Mouse (Mus musculus): ENCODE results near the gene Nup205. TPM values are rescaled to one million over a fixed set of nuclear protein-coding genes. Genes with fewer than 3 reads are reported as not detected.
A peak's percentile ranks its signal among the peaks of the same experiment; 100 is the strongest.

The Nup205 gene
- polyA plus RNA-seq, 1 experiment from 2014 or later, result 17.8 TPM

DNA sequence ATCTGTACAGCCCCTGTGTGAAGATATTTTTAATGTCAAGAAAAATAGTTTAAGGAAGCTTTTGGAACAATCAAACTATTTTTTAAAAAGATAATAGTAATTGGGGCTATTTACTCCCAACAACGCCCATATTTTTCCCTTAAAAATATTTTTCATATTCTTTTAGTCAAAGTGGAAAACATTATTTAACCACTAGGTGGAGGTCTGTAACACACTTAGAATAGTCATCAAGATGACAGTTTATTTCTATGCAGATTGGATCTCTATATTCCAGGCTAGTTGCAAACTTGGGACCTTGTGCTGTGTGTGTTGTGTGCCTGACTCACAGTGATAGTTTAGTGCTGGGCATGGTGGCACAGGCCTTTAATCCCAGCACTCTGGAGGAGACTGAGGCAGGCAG lies 52.2 kb downstream of the Nup205 start:
- H3K36me3 ChIP-seq (ENCODE audit: control insufficient read depth, insufficient read depth), result peaks cover 15% of the 10 kb centered on the region
- no peaks in the 10 kb centered on the region for H3K4me1 ChIP-seq (ENCODE audit: control insufficient read depth, low read depth, low read length)
- H3K27me3 ChIP-seq (ENCODE audit: control insufficient read depth, insufficient read depth, low read depth, low read length), result no peaks in the 10 kb centered on the region
- H3K4me2 ChIP-seq (ENCODE audit: low read depth, low read length), result no peak overlapping the region
- no peak for ATAC-seq (ENCODE audit: low read depth)
- H3K9ac ChIP-seq (ENCODE audit: low read depth, low read length), result no peak overlapping the region
- 74% methylated on average over 1 of the region's 1 CpGs for WGBS (ENCODE audit: insufficient replicate concordance)
- no peak overlapping the region for H3K27ac ChIP-seq (ENCODE audit: low read length)
- no peaks in the 10 kb centered on the region for H3K9me3 ChIP-seq (replicated peaks; ENCODE audit: control insufficient read depth, low read length)
- no peak overlapping the region for H3K4me3 ChIP-seq (ENCODE audit: low read depth, low read length)

DNA sequence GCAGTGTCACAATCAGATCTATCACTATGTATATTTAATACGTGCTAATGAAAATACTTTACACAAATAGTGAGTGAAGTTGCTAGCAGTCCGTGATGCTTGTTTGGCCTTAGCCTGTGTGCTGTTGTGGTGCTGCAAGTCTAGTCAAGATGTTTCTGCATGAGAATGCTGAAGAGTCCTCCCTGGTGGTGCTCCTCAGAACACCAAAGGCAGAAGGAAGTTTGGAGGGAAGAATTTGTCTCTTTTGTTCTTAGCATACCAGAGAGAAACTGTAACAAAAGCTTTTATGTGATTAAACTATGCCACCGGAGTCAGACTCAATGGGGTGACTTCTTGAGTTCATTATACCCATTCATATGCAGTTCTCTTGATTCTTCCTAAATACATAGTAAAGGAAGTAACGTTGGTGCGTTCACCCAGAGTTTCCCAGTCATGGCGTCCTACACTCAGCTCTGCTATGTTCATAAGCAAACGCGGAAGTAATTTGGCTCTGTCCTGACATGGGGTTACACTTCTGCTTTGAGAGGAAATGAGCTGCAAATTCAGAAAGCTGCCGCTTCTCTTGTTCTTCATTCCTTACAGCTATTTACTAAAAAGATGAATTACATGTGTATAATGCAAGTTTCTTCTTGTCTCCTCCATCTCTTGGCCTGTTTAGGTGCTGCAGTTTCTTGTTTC lies 59.0 kb downstream of the Nup205 start:
- H3K27ac ChIP-seq (ENCODE audit: low read length), result no peak overlapping the region
- no peak for ATAC-seq (ENCODE audit: low read depth)
- no peaks in the 10 kb centered on the region for H3K4me1 ChIP-seq (ENCODE audit: control insufficient read depth, low read depth, low read length)
- WGBS (ENCODE audit: insufficient replicate concordance), result 71% methylated on average over 9 of the region's 9 CpGs
- no peak overlapping the region for H3K4me2 ChIP-seq (ENCODE audit: low read depth, low read length)
- H3K9ac ChIP-seq (ENCODE audit: low read depth, low read length), result no peak overlapping the region
- no peaks in the 10 kb centered on the region for H3K9me3 ChIP-seq (replicated peaks; ENCODE audit: control insufficient read depth, low read length)
- peaks cover 38% of the 10 kb centered on the region for H3K36me3 ChIP-seq (ENCODE audit: control insufficient read depth, insufficient read depth)
- H3K4me3 ChIP-seq (ENCODE audit: low read depth, low read length), result no peak overlapping the region
- no peaks in the 10 kb centered on the region for H3K27me3 ChIP-seq (ENCODE audit: control insufficient read depth, insufficient read depth, low read depth, low read length)

DNA sequence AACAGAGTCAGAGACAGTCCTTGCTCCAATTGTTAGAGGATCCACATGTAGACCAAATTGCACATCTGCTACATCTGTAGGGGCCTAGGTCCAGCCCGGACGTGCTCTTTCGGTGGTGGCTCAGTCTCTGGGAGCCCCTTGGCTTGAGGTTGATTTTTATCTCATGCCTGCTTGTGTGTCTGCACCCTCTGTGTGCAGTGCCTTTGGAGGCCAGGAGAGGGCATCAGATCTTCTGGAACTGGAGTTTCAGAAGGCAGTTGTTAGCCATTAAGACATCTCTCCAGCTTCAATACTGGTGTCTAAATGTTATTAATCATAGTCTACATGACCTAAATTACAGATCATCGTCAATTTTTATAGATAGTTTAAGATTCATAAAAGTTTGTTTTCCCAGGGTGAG lies 66.0 kb downstream of the Nup205 start:
- Histone ChIP-seq H3K9ac (ENCODE audit: low read depth, low read length) (no peak overlapping the region), H3K27me3 (ENCODE audit: control insufficient read depth, insufficient read depth, low read depth, low read length) (no peaks in the 10 kb centered on the region), H3K4me1 (ENCODE audit: control insufficient read depth, low read depth, low read length) (no peaks in the 10 kb centered on the region), H3K9me3 (replicated peaks; ENCODE audit: control insufficient read depth, low read length) (no peaks in the 10 kb centered on the region), H3K36me3 (ENCODE audit: control insufficient read depth, insufficient read depth) (peaks cover 57% of the 10 kb centered on the region), H3K27ac (ENCODE audit: low read length) (no peak overlapping the region), H3K4me2 (ENCODE audit: low read depth, low read length) (no peak overlapping the region), H3K4me3 (ENCODE audit: low read depth, low read length) (no peak overlapping the region)
- 95% methylated on average over 4 of the region's 4 CpGs for WGBS (ENCODE audit: insufficient replicate concordance)
- no peak for ATAC-seq (ENCODE audit: low read depth)

DNA sequence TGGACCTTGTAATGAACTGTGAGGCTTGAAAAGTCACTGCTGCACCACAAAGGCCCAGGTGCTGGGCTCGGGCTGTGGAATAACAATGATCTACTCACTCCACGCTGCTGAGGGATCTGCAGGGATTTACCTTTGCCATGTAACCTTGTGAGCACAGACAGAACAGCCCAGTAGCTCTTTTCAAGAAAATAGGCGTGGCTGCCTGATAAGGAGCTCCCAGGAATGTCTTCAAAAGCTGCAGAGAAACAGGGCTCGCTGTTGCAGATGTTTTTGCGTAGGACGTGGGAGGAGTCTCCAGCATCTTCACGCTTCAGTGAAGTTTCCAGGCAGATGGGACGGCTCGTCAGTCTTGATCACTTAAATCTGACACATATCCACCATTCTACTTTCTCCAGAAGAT lies 66.8 kb downstream of the Nup205 start:
- Histone ChIP-seq H3K4me1 (ENCODE audit: control insufficient read depth, low read depth, low read length) (no peaks in the 10 kb centered on the region), H3K9me3 (replicated peaks; ENCODE audit: control insufficient read depth, low read length) (no peaks in the 10 kb centered on the region), H3K4me3 (ENCODE audit: low read depth, low read length) (no peak overlapping the region), H3K4me2 (ENCODE audit: low read depth, low read length) (no peak overlapping the region), H3K27me3 (ENCODE audit: control insufficient read depth, insufficient read depth, low read depth, low read length) (no peaks in the 10 kb centered on the region), H3K36me3 (ENCODE audit: control insufficient read depth, insufficient read depth) (peaks cover 55% of the 10 kb centered on the region), H3K9ac (ENCODE audit: low read depth, low read length) (no peak overlapping the region), H3K27ac (ENCODE audit: low read length) (no peak overlapping the region)
- ATAC-seq (ENCODE audit: low read depth), result no peak
- WGBS (ENCODE audit: insufficient replicate concordance), result 63% methylated on average over 9 of the region's 9 CpGs

DNA sequence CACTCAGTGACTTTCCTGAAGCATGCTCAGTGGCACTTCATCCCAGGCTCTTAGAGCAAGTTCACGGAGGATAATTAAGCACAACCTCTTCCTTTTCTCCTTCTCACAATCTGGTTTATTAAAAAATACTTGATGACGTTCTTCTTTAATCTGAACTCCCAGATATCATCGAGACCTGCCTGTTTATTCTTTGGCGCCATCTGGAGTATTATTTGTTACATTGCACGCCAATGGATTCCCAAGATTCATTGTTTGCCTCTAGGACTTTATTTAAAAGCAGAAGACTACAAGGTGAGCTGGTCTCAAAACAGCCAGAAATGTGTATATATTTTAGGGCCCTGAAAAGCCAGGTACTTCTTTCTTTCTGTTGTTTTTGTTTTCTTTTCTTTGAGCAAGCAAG lies 67.9 kb downstream of the Nup205 start:
- Histone ChIP-seq H3K36me3 (ENCODE audit: control insufficient read depth, insufficient read depth) (peaks cover 52% of the 10 kb centered on the region), H3K4me3 (ENCODE audit: low read depth, low read length) (no peak overlapping the region), H3K27ac (ENCODE audit: low read length) (no peak overlapping the region), H3K9ac (ENCODE audit: low read depth, low read length) (no peak overlapping the region), H3K9me3 (replicated peaks; ENCODE audit: control insufficient read depth, low read length) (no peaks in the 10 kb centered on the region), H3K4me2 (ENCODE audit: low read depth, low read length) (no peak overlapping the region), H3K27me3 (ENCODE audit: control insufficient read depth, insufficient read depth, low read depth, low read length) (no peaks in the 10 kb centered on the region), H3K4me1 (ENCODE audit: control insufficient read depth, low read depth, low read length) (no peaks in the 10 kb centered on the region)
- no peak for ATAC-seq (ENCODE audit: low read depth)
- 46% methylated on average over 5 of the region's 5 CpGs for WGBS (ENCODE audit: insufficient replicate concordance)

DNA sequence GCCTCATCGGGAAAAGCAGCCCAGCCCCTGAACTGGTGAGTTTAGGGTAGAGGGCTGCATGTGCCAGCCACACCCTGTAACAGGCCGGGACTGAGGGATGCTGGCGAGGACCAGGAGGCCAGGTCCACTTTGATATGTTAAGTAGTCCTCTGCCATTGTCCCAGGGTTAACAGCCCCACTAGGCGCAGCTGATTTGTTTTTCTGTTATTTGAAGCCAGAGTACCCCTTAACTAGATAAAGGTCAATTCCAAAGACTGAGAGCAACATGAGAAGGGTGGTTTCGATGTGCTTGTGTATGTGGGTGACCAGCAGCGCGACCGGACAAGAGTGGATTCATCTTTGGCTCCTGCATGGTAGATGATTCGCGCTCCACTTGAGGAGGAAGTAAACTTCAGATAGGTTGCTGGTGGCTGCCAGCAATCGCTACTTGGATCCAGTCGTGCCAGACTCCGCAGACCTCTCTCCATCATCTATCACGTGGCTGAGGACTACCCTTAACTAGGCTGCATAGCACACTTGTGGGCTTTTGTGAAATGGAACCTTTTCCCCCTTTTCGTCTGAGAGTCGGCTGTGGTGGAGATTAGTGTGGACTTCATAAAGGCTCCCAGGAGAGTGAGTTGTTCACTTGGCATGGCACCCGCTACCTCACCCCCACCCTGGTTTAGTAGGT lies 74.7 kb downstream of the Nup205 start:
- Histone ChIP-seq H3K27ac (ENCODE audit: low read length) (no peak overlapping the region), H3K27me3 (ENCODE audit: control insufficient read depth, insufficient read depth, low read depth, low read length) (no peaks in the 10 kb centered on the region), H3K4me1 (ENCODE audit: control insufficient read depth, low read depth, low read length) (peaks cover 31% of the 10 kb centered on the region), H3K9me3 (replicated peaks; ENCODE audit: control insufficient read depth, low read length) (no peaks in the 10 kb centered on the region), H3K9ac (ENCODE audit: low read depth, low read length) (peak overlapping the region; percentile 37; the same call in 1 of the 2 replicates), H3K36me3 (ENCODE audit: control insufficient read depth, insufficient read depth) (no peaks in the 10 kb centered on the region), H3K4me3 (ENCODE audit: low read depth, low read length) (peak overlapping the region; percentile 89), H3K4me2 (ENCODE audit: low read depth, low read length) (peak overlapping the region; percentile 17; the same call in 1 of the 2 replicates)
- WGBS (ENCODE audit: insufficient replicate concordance), result 69% methylated on average over 17 of the region's 17 CpGs
- no peak for ATAC-seq (ENCODE audit: low read depth)

DNA sequence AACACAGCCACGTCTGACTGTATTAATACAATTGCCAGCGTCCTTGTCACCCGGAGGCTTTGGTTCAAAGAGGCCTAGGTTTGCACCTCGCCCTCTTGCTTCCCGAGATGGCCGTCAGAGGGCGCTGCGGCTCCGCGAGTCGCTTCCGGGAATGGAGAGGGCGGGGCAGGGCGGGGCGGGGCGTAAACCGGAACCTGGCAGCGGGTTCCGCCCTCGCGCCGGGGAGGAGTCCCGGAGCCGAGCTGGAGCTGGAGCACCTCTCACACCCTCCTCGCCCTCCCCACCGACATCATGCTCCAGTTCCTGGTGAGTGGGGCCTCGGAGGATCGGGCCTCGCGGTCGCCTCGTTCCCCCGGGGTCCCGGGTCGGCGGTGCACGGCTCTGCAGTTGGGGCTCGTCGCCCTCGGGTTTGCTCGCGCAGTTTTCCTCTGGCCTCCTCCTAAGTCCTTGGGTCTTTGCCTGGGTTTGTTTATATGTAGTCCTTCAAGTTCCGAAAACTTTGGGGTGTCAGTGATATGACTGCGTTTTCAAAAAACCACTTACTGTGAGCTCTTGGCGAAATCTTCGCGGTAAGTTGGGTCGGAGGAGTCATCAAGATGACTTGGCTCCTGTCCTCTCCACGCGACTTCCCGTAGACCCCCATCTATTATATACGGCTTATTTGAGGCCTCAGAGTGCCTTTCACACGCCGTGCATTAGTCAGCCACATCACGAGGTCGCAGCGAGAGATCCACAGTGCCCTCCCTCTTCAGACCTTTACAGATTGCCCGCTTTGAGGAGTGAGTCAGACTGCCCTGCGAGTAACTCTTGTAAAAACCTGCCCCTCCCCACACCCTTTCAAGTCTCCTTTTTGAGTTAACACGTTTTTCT lies 75.5 kb downstream of the Nup205 start:
- ATAC-seq (ENCODE audit: low read depth), result peak; percentile 67
- WGBS (ENCODE audit: insufficient replicate concordance), result under 1% methylated on average over 58 of the region's 60 CpGs
- Histone ChIP-seq H3K27me3 (ENCODE audit: control insufficient read depth, insufficient read depth, low read depth, low read length) (no peaks in the 10 kb centered on the region), H3K36me3 (ENCODE audit: control insufficient read depth, insufficient read depth) (no peaks in the 10 kb centered on the region), H3K27ac (ENCODE audit: low read length) (peak overlapping the region; percentile 100), H3K4me1 (ENCODE audit: control insufficient read depth, low read depth, low read length) (peaks cover 34% of the 10 kb centered on the region), H3K4me3 (ENCODE audit: low read depth, low read length) (peak overlapping the region; percentile 89), H3K9ac (ENCODE audit: low read depth, low read length) (peak overlapping the region; percentile 96), H3K9me3 (replicated peaks; ENCODE audit: control insufficient read depth, low read length) (no peaks in the 10 kb centered on the region), H3K4me2 (ENCODE audit: low read depth, low read length) (peak overlapping the region; percentile 65)

DNA sequence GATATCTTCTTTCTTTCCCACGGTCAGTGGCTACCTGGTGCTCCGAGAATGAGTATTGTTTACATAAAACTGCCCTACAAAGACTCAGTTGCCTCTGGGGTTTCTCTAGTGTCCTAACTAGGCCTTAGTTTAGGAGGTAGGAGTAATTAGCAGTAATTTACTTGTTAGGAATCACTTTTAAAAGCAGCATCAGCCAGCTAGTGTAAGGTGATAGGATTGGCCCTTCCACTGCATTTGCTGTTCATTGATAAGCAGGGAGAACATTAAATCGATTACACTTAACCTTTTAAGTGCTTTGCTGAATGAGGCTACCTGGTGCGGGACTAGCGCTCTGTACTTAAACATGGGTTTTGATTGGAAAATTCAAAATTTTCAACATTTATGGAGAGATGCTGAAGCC lies 76.3 kb downstream of the Nup205 start:
- 31% methylated on average over 5 of the region's 5 CpGs for whole genome bisulfite sequencing (ENCODE audit: insufficient replicate concordance)
- Histone ChIP-seq H3K9me3 (replicated peaks; ENCODE audit: control insufficient read depth, low read length) (no peaks in the 10 kb centered on the region), H3K4me3 (ENCODE audit: low read depth, low read length) (peak overlapping the region; percentile 89), H3K9ac (ENCODE audit: low read depth, low read length) (peak overlapping the region; percentile 96), H3K27ac (ENCODE audit: low read length) (peak overlapping the region; percentile 100), H3K4me2 (ENCODE audit: low read depth, low read length) (peak overlapping the region; percentile 65), H3K27me3 (ENCODE audit: control insufficient read depth, insufficient read depth, low read depth, low read length) (no peaks in the 10 kb centered on the region), H3K36me3 (ENCODE audit: control insufficient read depth, insufficient read depth) (no peaks in the 10 kb centered on the region; the same call in 1 of the 2 replicates), H3K4me1 (ENCODE audit: control insufficient read depth, low read depth, low read length) (peaks cover 42% of the 10 kb centered on the region)
- ATAC-seq (ENCODE audit: low read depth), result 0 out of 2 replicates have a peak, but pooled peaks have one; percentile 9
